Mouse (Mus musculus) kidney, embryonic 14.5 days (tissue): ENCODE data around the gene 6430548M08Rik. TPM values are rescaled to one million over a fixed set of nuclear protein-coding genes. Genes with fewer than 3 reads are reported as not detected.

Source experiments
- ATAC-seq: fragments of 200-750 bp; cut with Nextera tagmentation; 2 replicates; pipeline ENCODE4 v1.8.0; 2017; ENCODE audit warnings: moderate number of reproducible peaks, mild to moderate bottlenecking, moderate TSS enrichment, moderate library complexity; ENCODE audit not compliant: low FRiP score, low TSS enrichment
- H3K27ac ChIP-seq: fragments of 300-500 bp; sonication (generic); 2 replicates; pipeline ENCODE4 v1.5.1; 2014; ENCODE audit warnings: low read depth, mild to moderate bottlenecking, low read length, moderate library complexity, mixed read lengths
- H3K27me3 ChIP-seq: fragments of 300-500 bp; sonication (generic); 2 replicates; pipeline ENCODE4 v1.6.1; 2014; ENCODE audit warnings: mild to moderate bottlenecking, low read length; ENCODE audit not compliant: control insufficient read depth, insufficient read depth
- H3K36me3 ChIP-seq: fragments of 300-500 bp; sonication (generic); 2 replicates; pipeline ENCODE4 v1.6.1; 2014; ENCODE audit warnings: low read length, mixed read lengths; ENCODE audit not compliant: control insufficient read depth, insufficient read depth
- H3K4me1 ChIP-seq: fragments of 300-500 bp; sonication (generic); 2 replicates; pipeline ENCODE4 v1.6.1; 2014; ENCODE audit warnings: low read length, mixed read lengths; ENCODE audit not compliant: control insufficient read depth, insufficient read depth
- H3K4me2 ChIP-seq: fragments of 300-500 bp; sonication (generic); replicated peaks from 2 replicates; pipeline ENCODE4 v1.6.1; 2014; ENCODE audit warnings: low read depth, mild to moderate bottlenecking, low read length
- H3K4me3 ChIP-seq: fragments of 300-500 bp; sonication (generic); 2 replicates; pipeline ENCODE4 v1.5.1; 2014; ENCODE audit warnings: mild to moderate bottlenecking, low read length
- H3K9ac ChIP-seq: fragments of 300-500 bp; sonication (generic); 2 replicates; pipeline ENCODE4 v1.6.1; 2014; ENCODE audit warnings: low read depth, mild to moderate bottlenecking, low read length, moderate library complexity
- H3K9me3 ChIP-seq: fragments of 300-500 bp; sonication (generic); 2 replicates; pipeline ENCODE4 v1.6.1; 2016; ENCODE audit warnings: low read length; ENCODE audit not compliant: control insufficient read depth
- WGBS: fragments of 180-500 bp; shearing (Covaris S2); extraction: QIAGEN DNeasy Blood & Tissue Kit; methylation state at CpG from one replicate; pipeline ENCODE4 v1.1.7; 2014; 5-methylcytosine and 5-hydroxymethylcytosine counted together
- polyA plus RNA-seq: library from polyadenylated mRNA; unstranded; fragments of >200 nt; fragmentation: Nextera tagmentation; extraction: Ambion mirVana; gene quantifications from 2 replicates; pipeline ENCODE4 v1.2.1, GENCODE M21; 2014

6430548M08Rik gene
- polyA plus RNA-seq, 1 experiment from 2014 or later = 3.9 TPM

- Histone ChIP-seq H3K27me3 (no peaks in the 10 kb centered on the region), H3K9ac (no peak overlapping the region; the same call in 1 of the 2 replicates), H3K9me3 (peaks cover 5% of the 10 kb centered on the region; the same call in 1 of the 2 replicates), H3K4me3 (no peak overlapping the region), H3K27ac (no peak overlapping the region), H3K4me2 (no peak overlapping the region), H3K4me1 (peaks cover 16% of the 10 kb centered on the region), H3K36me3 (no peaks in the 10 kb centered on the region)
- ATAC-seq = no peak
- WGBS = 68% methylated on average over 7 of the region's 7 CpGs
These were observed 90.9 kb downstream of the 6430548M08Rik start for GRCm38 (mm10) chr8:120204736-120205360.

DNA sequence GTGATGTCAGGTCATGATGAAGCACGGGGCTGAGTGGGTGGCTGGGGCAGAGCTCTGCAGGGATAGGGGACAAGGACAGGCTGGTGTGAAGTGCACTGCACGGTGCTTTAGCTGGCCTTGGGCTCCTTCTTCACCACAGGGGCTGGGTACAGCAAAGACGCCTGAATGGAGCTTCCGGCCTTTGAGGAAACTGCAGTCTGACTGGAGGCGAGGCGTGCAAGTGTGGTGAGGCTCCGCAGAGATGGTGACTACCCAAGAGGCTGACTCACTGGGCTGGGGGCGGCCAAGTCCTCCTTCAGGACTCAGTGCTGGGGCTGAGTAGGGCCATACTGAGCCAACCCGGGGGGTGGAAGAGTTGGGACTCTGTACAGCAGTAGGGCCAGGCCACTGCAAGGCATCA, 92.0 kb downstream of the 6430548M08Rik start:
- Histone ChIP-seq H3K4me3 (no peak overlapping the region), H3K27ac (no peak overlapping the region), H3K4me2 (no peak overlapping the region), H3K9me3 (no peaks in the 10 kb centered on the region), H3K9ac (no peak overlapping the region), H3K36me3 (no peaks in the 10 kb centered on the region), H3K4me1 (peaks cover 21% of the 10 kb centered on the region), H3K27me3 (no peaks in the 10 kb centered on the region)
- 81% methylated on average over 9 of the region's 9 CpGs for WGBS
- no peak for ATAC-seq

DNA sequence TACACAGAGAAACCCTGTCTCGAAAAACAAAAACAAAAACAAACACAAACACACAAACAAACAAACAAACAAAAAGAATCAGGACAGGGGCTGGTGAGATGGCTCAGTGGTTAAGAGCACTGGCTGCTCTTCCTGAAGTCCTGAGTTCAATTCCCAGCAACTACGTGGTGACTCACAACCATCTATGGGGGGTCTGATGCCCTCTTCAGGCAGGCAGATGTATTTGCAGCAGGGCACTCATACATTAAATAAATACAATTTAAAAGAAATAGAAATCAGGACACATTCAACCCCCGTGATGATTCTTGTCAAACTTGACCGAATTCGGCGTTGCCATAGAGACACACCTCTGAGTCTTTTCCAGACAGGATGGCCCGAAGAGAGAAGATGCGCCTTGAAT, 93.4 kb downstream of the 6430548M08Rik start:
- 89% methylated on average over 8 of the region's 8 CpGs for WGBS
- no peak for ATAC-seq

DNA sequence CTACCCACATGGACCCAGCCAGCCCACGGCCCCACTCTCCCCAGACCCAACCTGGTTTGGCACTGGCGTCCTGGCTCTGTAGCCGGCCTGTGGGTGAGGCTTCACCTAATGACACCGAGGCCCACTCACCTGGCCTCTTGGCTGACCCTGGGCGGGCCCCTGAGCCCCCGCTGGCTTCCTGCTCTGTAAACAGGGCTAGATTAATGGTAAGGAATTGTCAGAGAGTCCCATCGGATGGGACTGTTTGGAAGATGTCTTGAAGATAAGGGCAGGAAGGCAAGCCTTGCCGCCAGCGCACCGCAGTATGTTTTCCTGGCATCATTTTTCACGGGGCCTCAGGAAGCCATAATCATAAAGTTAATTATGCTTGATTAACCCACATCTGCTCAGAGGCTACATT, 94.2 kb downstream of the 6430548M08Rik start:
- no peak overlapping the region; the same call in 1 of the 2 replicates for H3K9ac ChIP-seq
- peaks cover 29% of the 10 kb centered on the region for H3K4me1 ChIP-seq
- no peaks in the 10 kb centered on the region for H3K9me3 ChIP-seq
- no peaks in the 10 kb centered on the region for H3K36me3 ChIP-seq
- H3K27me3 ChIP-seq = no peaks in the 10 kb centered on the region
- ATAC-seq = no peak
- no peak overlapping the region for H3K4me3 ChIP-seq
- no peak overlapping the region for H3K4me2 ChIP-seq
- 15% methylated on average over 11 of the region's 11 CpGs for WGBS
- no peak overlapping the region for H3K27ac ChIP-seq

More for the DNA sequence above, 93.4 kb downstream of the 6430548M08Rik start:
- Histone ChIP-seq H3K27ac (no peak overlapping the region), H3K9me3 (no peaks in the 10 kb centered on the region), H3K4me2 (no peak overlapping the region), H3K4me3 (no peak overlapping the region), H3K36me3 (no peaks in the 10 kb centered on the region), H3K27me3 (no peaks in the 10 kb centered on the region), H3K4me1 (peaks cover 29% of the 10 kb centered on the region), H3K9ac (no peak overlapping the region)

GRCm38 (mm10) chr8:120211345-120211744, 97.4 kb downstream of the 6430548M08Rik start:
- 11% methylated on average over 3 of the region's 4 CpGs for WGBS
- Histone ChIP-seq H3K4me1 (peaks cover 34% of the 10 kb centered on the region), H3K27ac (no peak overlapping the region), H3K9ac (no peak overlapping the region), H3K4me2 (no peak overlapping the region), H3K36me3 (no peaks in the 10 kb centered on the region), H3K27me3 (no peaks in the 10 kb centered on the region), H3K9me3 (no peaks in the 10 kb centered on the region), H3K4me3 (no peak overlapping the region)
- peak; percentile 22; the same call in 1 of the 2 replicates for ATAC-seq

DNA sequence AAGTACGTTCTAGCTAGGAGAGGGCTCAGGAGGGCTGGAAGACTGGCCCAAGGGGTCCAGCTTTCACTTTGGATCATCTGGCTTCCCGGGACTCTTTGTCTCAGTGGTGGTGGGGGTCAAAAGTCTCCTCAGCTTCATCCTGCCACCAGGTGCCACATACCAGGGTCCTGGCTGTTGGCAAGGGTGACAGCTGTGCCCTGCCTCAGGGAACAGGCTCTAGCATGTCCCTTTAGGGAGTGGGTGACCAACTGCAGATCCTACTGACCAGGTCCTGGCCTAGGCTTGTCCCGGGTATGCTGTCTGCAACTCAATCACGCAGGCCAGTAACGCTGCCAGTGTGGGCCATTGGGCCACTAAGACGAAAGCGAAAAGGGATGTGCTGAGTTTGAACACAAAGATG, 98.6 kb downstream of the 6430548M08Rik start:
- H3K4me1 ChIP-seq = peaks cover 46% of the 10 kb centered on the region
- 93% methylated on average over 7 of the region's 7 CpGs for WGBS

GRCm38 (mm10) chr8:120213229-120213628, 99.3 kb downstream of the 6430548M08Rik start:
- Histone ChIP-seq H3K27me3 (no peaks in the 10 kb centered on the region), H3K4me2 (no peak overlapping the region), H3K9ac (no peak overlapping the region), H3K9me3 (no peaks in the 10 kb centered on the region), H3K4me3 (no peak overlapping the region), H3K36me3 (no peaks in the 10 kb centered on the region), H3K27ac (no peak overlapping the region), H3K4me1 (peaks cover 44% of the 10 kb centered on the region)
- no peak for ATAC-seq
- 93% methylated on average over 3 of the region's 3 CpGs for WGBS

More for the DNA sequence above, 98.6 kb downstream of the 6430548M08Rik start:
- H3K9ac ChIP-seq = no peak overlapping the region
- H3K9me3 ChIP-seq = no peaks in the 10 kb centered on the region
- no peaks in the 10 kb centered on the region for H3K27me3 ChIP-seq
- H3K36me3 ChIP-seq = no peaks in the 10 kb centered on the region
- no peak overlapping the region for H3K4me2 ChIP-seq
- no peak for ATAC-seq
- no peak overlapping the region for H3K27ac ChIP-seq
- no peak overlapping the region for H3K4me3 ChIP-seq

- no peak for ATAC-seq
- Histone ChIP-seq H3K9ac (no peak overlapping the region), H3K4me3 (no peak overlapping the region), H3K27me3 (no peaks in the 10 kb centered on the region), H3K4me1 (peaks cover 43% of the 10 kb centered on the region), H3K9me3 (no peaks in the 10 kb centered on the region), H3K4me2 (no peak overlapping the region), H3K36me3 (no peaks in the 10 kb centered on the region), H3K27ac (no peak overlapping the region)
- 71% methylated on average over 5 of the region's 5 CpGs for WGBS
These were observed 100.0 kb downstream of the 6430548M08Rik start for GRCm38 (mm10) chr8:120213939-120214338.
